Mouse (Mus musculus) Muller cell, postnatal 12 days (primary cell): ENCODE data around the gene Sbp.
"Not testable (repeated sequence)": the region's sequence is repeated elsewhere in the genome, so short reads cannot be mapped to it uniquely, and the experiment has no call there.

Experiments used
- DNase-seq: peaks from one replicate; pipeline ENCODE4 v3.0.0-alpha.2; 2015; ENCODE audit errors: inconsistent ontology term

The Sbp gene

GRCm38 (mm10) chr17:23941372-23941771 lies at the start of gene Sbp:
Gene Sbp (plus strand): TSS chr17:23941672.
- DNase-seq, result no peak

- not testable (repeated sequence) for DNase-seq
These were observed 24.3 kb upstream of the Sbp start, which contains the start of gene Dcpp3 for GRCm38 (mm10) chr17:23917158-23917557. Gene Dcpp3 (plus strand): TSS chr17:23917458.

GRCm38 (mm10) chr17:23924531-23925007 lies 16.9 kb upstream of the Sbp start:
- peak; percentile 98 for DNase-seq

GRCm38 (mm10) chr17:23925090-23925493 lies 16.4 kb upstream of the Sbp start:
- peak; percentile 84 for DNase-seq

GRCm38 (mm10) chr17:23931157-23931556 lies 10.3 kb upstream of the Sbp start:
- DNase-seq, result no peak

- DNase-seq, result not testable (repeated sequence)
These were observed 6.0 kb downstream of the Sbp start for GRCm38 (mm10) chr17:23947486-23947885.

- DNase-seq, result no peak
These were observed 7.6 kb downstream of the Sbp start for GRCm38 (mm10) chr17:23949068-23949467.

- DNase-seq, result not testable (repeated sequence)
These were observed 9.4 kb downstream of the Sbp start for GRCm38 (mm10) chr17:23950828-23951227.

GRCm38 (mm10) chr17:23955174-23955573 lies 13.7 kb downstream of the Sbp start, which contains the start of gene Sbpl:
Gene Sbpl (minus strand): TSS chr17:23955274.
- no peak for DNase-seq

GRCm38 (mm10) chr17:23960084-23960738 lies 18.7 kb downstream of the Sbp start:
- peak; percentile 75 for DNase-seq

GRCm38 (mm10) chr17:23961573-23962122 lies 20.2 kb downstream of the Sbp start:
- no peak for DNase-seq

GRCm38 (mm10) chr17:23965805-23966425 lies 24.4 kb downstream of the Sbp start:
- DNase-seq, result peak; percentile 39

- no peak for DNase-seq
These were observed 25.4 kb downstream of the Sbp start for GRCm38 (mm10) chr17:23966658-23967401.

GRCm38 (mm10) chr17:23968780-23969179 lies 27.3 kb downstream of the Sbp start:
- no peak for DNase-seq

GRCm38 (mm10) chr17:23969231-23969630 lies 27.8 kb downstream of the Sbp start:
- DNase-seq, result peak; percentile 18

- no peak for DNase-seq
These were observed 29.8 kb downstream of the Sbp start for GRCm38 (mm10) chr17:23971315-23971714.

- DNase-seq, result no peak
These were observed 35.2 kb downstream of the Sbp start for GRCm38 (mm10) chr17:23976665-23977064.

GRCm38 (mm10) chr17:23979471-23979870 lies 38.0 kb downstream of the Sbp start:
- DNase-seq, result peak; percentile 24

GRCm38 (mm10) chr17:23980297-23980909 lies 38.9 kb downstream of the Sbp start, which contains the start of gene Prss30:
Gene Prss30 (minus strand): TSS chr17:23980566.
- DNase-seq, result no peak

- DNase-seq, result no peak
These were observed 41.4 kb downstream of the Sbp start for GRCm38 (mm10) chr17:23982912-23983311.

- DNase-seq, result no peak
These were observed 43.5 kb downstream of the Sbp start for GRCm38 (mm10) chr17:23984989-23985388.

- DNase-seq, result no peak
These were observed 48.3 kb downstream of the Sbp start for GRCm38 (mm10) chr17:23989802-23990201.
